Comparison of ENCODE assay signal across 18 mouse cellular contexts in the genomic region with DNA sequence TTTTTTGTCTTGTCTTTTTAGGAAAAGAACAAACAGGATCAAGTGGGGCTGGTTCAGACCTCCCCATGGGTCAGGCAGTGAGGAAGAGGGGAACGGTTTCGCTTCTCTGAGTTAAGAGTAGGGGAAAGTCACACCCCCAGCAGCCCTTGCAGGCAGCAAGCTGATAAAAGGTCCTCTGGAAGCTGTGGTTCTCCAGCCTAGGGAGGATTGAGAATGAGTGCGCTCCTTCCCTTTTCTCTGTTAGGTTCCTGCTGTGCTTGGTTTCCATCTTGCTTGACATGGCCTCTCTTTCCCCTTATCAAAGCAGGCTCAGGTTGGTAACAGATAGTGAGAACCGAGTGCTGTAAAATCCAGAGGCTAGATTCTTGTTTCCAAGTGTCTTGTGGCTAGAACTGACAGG.
A peak's percentile ranks its signal among the peaks of the same experiment; 100 is the strongest.
DNase-seq lines count a peak whose midpoint lies in the region; ATAC-seq lines count a peak whose summit lies in the region.
"Had no signal": no experiment of that assay in that cellular context is flagged by ENCODE, and none has a peak within 500 bp of the region (broad histone marks: within the 10 kb centered on the region; RNA-seq: fewer than 3 reads in every experiment).

No protein-coding gene starts in this region.

- no peak for DNase-seq in frontal cortex, postnatal 36 days (ENCODE audit: low spot score in 2 of 2)
- DNase-seq in kidney, adult 9 months: no peak
- DNase-seq in adrenal gland, postnatal 36 days: no peak
- no peak for DNase-seq in urinary bladder, postnatal 4 days (ENCODE audit: low spot score in 2 of 2)
- DNase-seq: cerebellum, adult 18-20 months; heart, postnatal 36 days; kidney, adult 11 months; kidney, postnatal 10 days; layer of hippocampus, adult 9-11 months; thymus, postnatal 25 days had no signal

- H3K4me2 ChIP-seq in liver, embryonic 16.5 days (ENCODE audit: low read depth, low read length): no peak overlapping the region
- H3K4me2 ChIP-seq in neural tube, embryonic 15.5 days: no peak overlapping the region
- H3K4me2 ChIP-seq: heart, embryonic 11.5 days; neural tube, embryonic 13.5 days had no signal

- no peak overlapping the region for H3K27ac ChIP-seq in liver, embryonic 16.5 days (ENCODE audit: low read length)
- H3K27ac ChIP-seq in neural tube, embryonic 15.5 days (replicated peaks): no peak overlapping the region
- H3K27ac ChIP-seq: neural tube, embryonic 13.5 days had no signal

- no peaks in the 10 kb centered on the region for H3K36me3 ChIP-seq in liver, embryonic 16.5 days (ENCODE audit: control insufficient read depth, insufficient read depth)
- H3K36me3 ChIP-seq in neural tube, embryonic 15.5 days: no peaks in the 10 kb centered on the region
- H3K36me3 ChIP-seq: neural tube, embryonic 13.5 days had no signal

- no peaks in the 10 kb centered on the region for H3K27me3 ChIP-seq in liver, embryonic 16.5 days (ENCODE audit: control insufficient read depth, insufficient read depth, low read depth, low read length)
- H3K27me3 ChIP-seq in neural tube, embryonic 15.5 days (replicated peaks): no peaks in the 10 kb centered on the region
- H3K27me3 ChIP-seq: neural tube, embryonic 13.5 days had no signal

- H3K4me3 ChIP-seq in liver, embryonic 16.5 days (ENCODE audit: low read depth, low read length): no peak overlapping the region
- H3K4me3 ChIP-seq in neural tube, embryonic 15.5 days (replicated peaks): no peak overlapping the region
- H3K4me3 ChIP-seq: neural tube, embryonic 13.5 days had no signal

- H3K9me3 ChIP-seq in liver, embryonic 16.5 days (replicated peaks; ENCODE audit: control insufficient read depth, low read length): no peaks in the 10 kb centered on the region
- no peaks in the 10 kb centered on the region for H3K9me3 ChIP-seq in neural tube, embryonic 15.5 days (replicated peaks)
- H3K9me3 ChIP-seq: neural tube, embryonic 13.5 days had no signal

- H3K4me1 ChIP-seq in liver, embryonic 16.5 days (ENCODE audit: control insufficient read depth, low read depth, low read length): peaks cover 3% of the 10 kb centered on the region; the same call in 1 of the 2 replicates
- H3K4me1 ChIP-seq in neural tube, embryonic 15.5 days: no peaks in the 10 kb centered on the region
- H3K4me1 ChIP-seq: neural tube, embryonic 13.5 days had no signal

- peak; percentile 5; the same call in 1 of the 2 replicates for ATAC-seq in frontal cortex, adult (ENCODE audit: low TSS enrichment)
- peak; percentile 90 for ATAC-seq in granulocyte monocyte progenitor cell, adult 5-6 weeks (replicated peaks; ENCODE audit: poor library complexity, severe bottlenecking)
- peak; percentile 39; the same call in 1 of the 2 replicates for ATAC-seq in liver, embryonic 16.5 days (ENCODE audit: low read depth)
- ATAC-seq in neural tube, embryonic 15.5 days (ENCODE audit: low FRiP score): no peak
- ATAC-seq: hindbrain, embryonic 16.5 days; lung, postnatal 0 days had no signal

- no peak overlapping the region for H3K9ac ChIP-seq in liver, embryonic 16.5 days (ENCODE audit: low read depth, low read length)
- H3K9ac ChIP-seq in neural tube, embryonic 15.5 days (replicated peaks): no peak overlapping the region
- H3K9ac ChIP-seq: neural tube, embryonic 13.5 days had no signal

- 6% methylated on average over 4 of the region's 4 CpGs for WGBS in liver, embryonic 16.5 days (ENCODE audit: insufficient replicate concordance)
- WGBS in neural tube, embryonic 15.5 days: 89% methylated on average over 4 of the region's 4 CpGs
